Mouse (Mus musculus) adipose tissue, adult 10 weeks (tissue): ENCODE results near the gene Sept8. TPM values are rescaled to one million over a fixed set of nuclear protein-coding genes. Genes with fewer than 3 reads are reported as not detected.

Source experiments
- polyA plus RNA-seq: library from polyadenylated mRNA; stranded (reverse); fragments of 350-450 nt; fragmentation: Illumina TruSeq; extraction: RNeasy Lipid Tissue Mini Kit (QIAGEN cat#74804); gene quantifications from one replicate; pipeline ENCODE4 v1.2.3, GENCODE M21; 2014; ENCODE audit warnings: low read depth, low replicate concordance

Sept8 gene
- polyA plus RNA-seq: 31.8 TPM

DNA sequence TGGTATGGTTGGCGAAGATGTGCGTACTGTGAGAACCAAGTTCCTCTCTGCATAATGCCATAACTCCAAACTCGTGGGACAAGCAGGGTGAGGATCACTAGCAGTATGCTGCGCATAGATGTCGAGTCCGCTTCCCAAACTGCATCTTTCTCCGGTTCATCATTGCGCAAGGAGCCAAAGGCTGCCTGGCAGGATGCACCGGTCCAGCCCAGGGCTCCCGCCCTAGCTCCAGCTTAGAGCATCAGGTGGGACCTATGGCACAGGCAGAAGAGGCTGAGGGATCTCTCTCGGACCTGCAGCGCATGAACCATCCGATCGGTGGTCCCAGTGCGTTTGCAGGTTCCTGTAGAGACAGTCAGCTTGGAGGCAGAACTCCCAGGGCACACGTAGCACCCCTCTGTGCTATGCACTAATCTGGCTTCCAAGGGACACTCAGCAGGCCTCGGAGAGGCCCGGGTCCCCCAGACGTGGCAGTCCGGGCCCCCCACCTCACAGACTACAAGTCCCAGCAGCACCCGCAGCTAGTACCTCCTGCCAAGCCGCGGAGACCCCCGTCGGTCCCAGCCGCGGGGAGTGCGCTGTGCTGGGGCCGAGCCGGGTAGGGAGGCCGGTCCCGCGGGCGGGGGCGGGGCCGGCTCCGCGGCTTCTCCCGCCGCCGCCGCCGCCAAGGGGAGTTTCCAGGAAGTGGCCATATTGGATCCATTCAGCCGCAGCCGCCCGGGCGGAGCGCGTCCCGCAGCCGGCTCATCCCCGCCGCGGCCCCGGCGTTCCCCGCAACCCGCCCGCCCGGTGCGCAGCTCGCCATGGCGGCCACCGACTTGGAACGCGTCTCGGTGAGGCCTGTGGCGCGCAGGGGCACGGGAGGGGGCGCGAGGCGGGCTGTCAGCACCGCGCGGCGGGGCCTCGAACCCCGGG, at the start of gene Sept8:
Gene Sept8, plus strand, starts transcription at position 51 of the 915 bp plus-strand sequence.

DNA sequence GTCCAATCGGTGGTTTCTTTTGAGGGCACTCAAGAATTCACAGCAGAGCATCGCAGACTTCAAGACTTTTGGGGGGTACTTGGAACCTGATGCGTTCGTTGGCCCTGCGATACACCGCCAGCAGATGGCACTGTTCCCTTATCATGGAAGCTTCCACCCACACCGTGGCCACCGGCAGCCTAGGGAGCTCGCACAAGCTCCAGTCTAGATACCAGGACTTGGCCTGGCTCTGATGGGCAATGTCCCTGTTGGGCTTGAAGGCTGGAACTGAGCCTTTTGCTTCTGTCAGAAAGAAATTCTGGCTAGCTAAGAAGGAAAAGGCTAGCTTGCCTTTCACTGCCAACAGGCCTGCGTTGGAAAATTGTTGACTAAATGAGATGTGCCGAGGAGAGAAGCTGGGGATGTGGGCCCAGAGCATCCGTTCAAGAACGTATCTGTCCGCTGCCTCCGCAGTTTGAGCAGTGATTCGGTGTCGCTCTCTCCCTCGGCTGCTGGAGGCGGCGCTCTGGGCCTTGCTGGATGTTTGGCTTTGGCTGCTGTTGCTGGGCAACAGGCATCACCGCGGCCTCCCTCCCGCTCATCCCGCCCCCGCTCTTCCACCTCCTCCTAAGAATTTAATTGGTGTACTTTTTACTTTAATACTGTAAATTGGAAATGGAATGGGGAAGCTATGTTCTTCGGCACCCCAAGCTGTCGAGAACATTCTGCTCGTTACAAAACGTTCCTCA, 48.9 kb upstream of the Sept8 start, which contains the start of gene Gm9837:
Gene Gm9837, minus strand, starts transcription at position 512 of the 728 bp plus-strand sequence.

DNA sequence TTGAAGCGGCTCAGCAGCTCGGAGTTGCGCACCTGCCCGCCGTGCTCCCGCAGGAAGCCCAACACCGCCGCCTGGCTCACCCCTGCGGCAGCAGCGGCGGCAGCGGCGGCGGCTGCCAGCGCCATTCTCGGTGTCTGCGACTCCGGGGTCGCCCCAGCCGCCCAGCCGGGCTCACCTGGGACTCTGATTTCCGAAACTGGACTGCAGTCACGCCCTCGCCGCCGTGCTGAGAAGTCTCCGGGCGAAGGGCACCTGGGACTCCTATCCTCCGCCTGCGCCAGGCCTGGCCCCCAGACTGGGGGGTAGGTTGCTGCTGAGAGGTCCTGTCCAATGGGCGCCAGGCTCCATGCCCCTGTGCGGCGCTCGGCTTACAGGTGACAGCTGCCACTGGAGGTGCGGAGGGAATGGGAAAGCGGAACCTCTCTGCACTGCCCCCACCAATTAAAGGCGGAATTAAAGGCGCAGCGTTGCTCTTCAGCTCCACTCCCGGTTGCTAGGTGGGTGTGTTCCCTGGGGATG, 39.2 kb upstream of the Sept8 start, which contains the start of the genes Gm9945 and Sowaha:
Gene Gm9945, plus strand, starts transcription at position 384 of the 519 bp plus-strand sequence.
Gene Sowaha, minus strand, starts transcription at position 492 of the 519 bp plus-strand sequence.

DNA sequence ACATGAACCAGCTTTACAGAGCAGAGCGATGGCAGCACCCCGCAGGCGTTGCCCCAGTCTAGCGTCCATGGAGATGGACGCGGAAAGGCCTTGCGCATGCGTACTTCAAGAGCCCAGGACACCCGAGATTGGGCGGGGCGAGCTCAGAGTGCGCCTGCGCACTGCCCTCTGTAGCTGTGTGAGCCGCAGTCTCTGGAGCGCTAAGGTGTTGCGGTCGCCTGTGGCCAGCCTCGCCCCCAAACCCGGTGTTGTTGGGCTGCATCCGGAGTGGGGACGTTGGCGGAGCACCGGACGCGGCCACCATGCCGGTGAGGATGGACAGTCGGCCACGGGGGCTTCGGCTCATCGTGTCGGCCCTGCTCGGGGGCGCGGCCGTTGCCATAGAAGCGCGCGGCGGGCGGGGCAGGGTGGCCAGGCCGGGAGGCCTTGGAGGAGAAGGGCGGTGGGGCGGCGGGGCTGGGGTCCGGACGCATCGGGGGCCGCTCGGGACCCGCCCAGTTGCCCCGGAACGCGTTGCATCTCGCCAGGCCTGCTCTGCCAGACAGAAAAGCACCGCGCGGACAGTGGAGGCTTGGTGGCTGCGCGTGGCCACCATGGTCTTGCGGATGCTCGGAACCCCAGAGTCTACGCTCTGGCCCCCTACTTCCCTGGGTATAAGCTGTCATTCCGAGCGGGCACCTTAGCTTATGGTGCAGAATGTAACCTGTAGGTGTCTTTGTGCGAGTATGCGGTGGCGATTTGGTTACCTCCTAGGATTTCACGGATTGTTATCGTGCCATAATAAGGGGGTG, 48.4 kb downstream of the Sept8 start, which contains the start of gene Kif3a:
Gene Kif3a, plus strand, starts transcription at position 156 of the 791 bp plus-strand sequence.

Other genes starting within 250 kb of the Sept8 start
- 106 TPM for gene Hspa4, start 218.8 kb upstream of the Sept8 start, polyA plus RNA-seq
- 8.2 TPM for gene Zcchc10, start 194.6 kb upstream of the Sept8 start, polyA plus RNA-seq
- 36.5 TPM for gene Aff4, start 168.4 kb upstream of the Sept8 start, polyA plus RNA-seq
- not detected for gene Leap2, start 96.1 kb upstream of the Sept8 start, polyA plus RNA-seq
- gene Uqcrq, start 88.4 kb upstream of the Sept8 start, polyA plus RNA-seq: 298 TPM
- gene Gdf9, start 88.2 kb upstream of the Sept8 start, polyA plus RNA-seq: 1.1 TPM
- gene Gm10447, start 62.1 kb upstream of the Sept8 start, polyA plus RNA-seq: 1.2 TPM
- gene Shroom1, start 62.1 kb upstream of the Sept8 start, polyA plus RNA-seq: 7.7 TPM
- gene Gm9837, start 48.8 kb upstream of the Sept8 start, polyA plus RNA-seq: not detected
- not detected for gene Gm9945, start 39.1 kb upstream of the Sept8 start, polyA plus RNA-seq
- 0.25 TPM for gene Sowaha, start 39.0 kb upstream of the Sept8 start, polyA plus RNA-seq
- gene Kif3a, start 48.1 kb downstream of the Sept8 start, polyA plus RNA-seq: 13.1 TPM
- gene Il4, start 99.4 kb downstream of the Sept8 start, polyA plus RNA-seq: not detected
- not detected for gene Il13, start 115.4 kb downstream of the Sept8 start, polyA plus RNA-seq
- gene Rad50, start 188.1 kb downstream of the Sept8 start, polyA plus RNA-seq: 17.0 TPM
- gene Il5, start 201.5 kb downstream of the Sept8 start, polyA plus RNA-seq: not detected